8 mouse cellular contexts compared by ENCODE assay signal in genomic region chr3:89912543-89913391, GRCm38 (mm10). TPM values are rescaled to one million over a fixed set of nuclear protein-coding genes. Genes with fewer than 3 reads are reported as not detected.
DNase-seq lines count a peak whose midpoint lies in the region; ATAC-seq lines count a peak whose summit lies in the region.

TSS of gene Il6ra (minus strand) at chr3:89913196.

- H3K27ac ChIP-seq in hindbrain, embryonic 14.5 days: no peak within 1 kb of the TSS

- peak within 1 kb of the TSS; percentile 59 for H3K9ac ChIP-seq in hindbrain, embryonic 14.5 days

- peak; percentile 95 for DNase-seq in NIH3T3 (ENCODE audit: low read depth)
- DNase-seq in cerebellum, postnatal 10 days: peak; percentile 80 to 81
- peak; percentile 74 to 76 for DNase-seq in frontal cortex, postnatal 36 days (ENCODE audit: low spot score in 2 of 2)
- DNase-seq in hindbrain, embryonic 14.5 days (ENCODE audit: low spot score): peak; percentile 70
- DNase-seq in layer of hippocampus, postnatal 36 days: peak; percentile 78 to 83
- peak; percentile 95 for DNase-seq in lung, postnatal 25 days (ENCODE audit: low spot score)
- peak; percentile 8 for DNase-seq in retina, adult 2 months (ENCODE audit: low read depth, low spot score)
- DNase-seq in thymus, postnatal 25 days: peak; percentile 63

- no peaks in the 10 kb centered on the region for H3K9me3 ChIP-seq in hindbrain, embryonic 14.5 days (ENCODE audit: control insufficient read depth, low read length)

- H3K27me3 ChIP-seq in hindbrain, embryonic 14.5 days (ENCODE audit: control insufficient read depth, insufficient read depth, low read length): peaks cover 32% of the 10 kb centered on the region

- under 1% methylated on average over 75 of the region's 75 CpGs for WGBS in hindbrain, embryonic 14.5 days

- H3K4me2 ChIP-seq in hindbrain, embryonic 14.5 days (replicated peaks): peak within 1 kb of the TSS; percentile 97

- no peaks in the 10 kb centered on the region for H3K36me3 ChIP-seq in hindbrain, embryonic 14.5 days (replicated peaks; ENCODE audit: control insufficient read depth, insufficient read depth)

- peak within 1 kb of the TSS; percentile 52 for H3K4me3 ChIP-seq in hindbrain, embryonic 14.5 days (replicated peaks; ENCODE audit: low read length)

- peaks cover 5% of the 10 kb centered on the region; the same call in 1 of the 2 replicates for H3K4me1 ChIP-seq in hindbrain, embryonic 14.5 days (replicated peaks; ENCODE audit: control insufficient read depth, insufficient read depth, low read length)

- ATAC-seq in hindbrain, embryonic 14.5 days (ENCODE audit: low FRiP score): peak; percentile 57

RNA-seq across cellular contexts. Expression of gene Il6ra, which starts in this region (rescaled TPM):
- 0.83 and 1.0 TPM in 2 replicates for polyA plus RNA-seq in hindbrain, embryonic 14.5 days (2014; fragmentation: Nextera tagmentation; extraction: Ambion mirVana)
- total RNA-seq in layer of hippocampus, postnatal 36 days (2021): 1 to 10 TPM; 6.3 to 7.7 TPM

Comparison
In these comparisons a context has a peak if more than half of its experiments do, and no peak if none do; other contexts are left out.
1. DNase-seq: peak in every context shown above with its lines; median percentile 95 in NIH3T3; 95 in lung, postnatal 25 days; 80 in cerebellum, postnatal 10 days; 80 in layer of hippocampus, postnatal 36 days; 75 in frontal cortex, postnatal 36 days; 70 in hindbrain, embryonic 14.5 days; 63 in thymus, postnatal 25 days; 8 in retina, adult 2 months.